Mouse (Mus musculus) stomach, embryonic 16.5 days (tissue): ENCODE data around the gene Hook2. TPM values are rescaled to one million over a fixed set of nuclear protein-coding genes. Genes with fewer than 3 reads are reported as not detected.
A peak's percentile ranks its signal among the peaks of the same experiment; 100 is the strongest.

Experiments used
- ATAC-seq: fragments of 200-750 bp; cut with Nextera tagmentation; 2 replicates; pipeline ENCODE4 v1.8.0; 2017; ENCODE audit warnings: moderate number of reproducible peaks, moderate TSS enrichment; ENCODE audit not compliant: insufficient read depth, low FRiP score
- H3K27ac ChIP-seq: fragments of 300-500 bp; sonication (generic); 2 replicates; pipeline ENCODE4 v1.5.1; 2014; ENCODE audit warnings: low read length
- H3K27me3 ChIP-seq: fragments of 300-500 bp; sonication (generic); 2 replicates; pipeline ENCODE4 v1.6.1; 2014; ENCODE audit warnings: low read length, control low read depth, mixed read lengths; ENCODE audit not compliant: control insufficient read depth, insufficient read depth
- H3K36me3 ChIP-seq: fragments of 300-500 bp; sonication (generic); 2 replicates; pipeline ENCODE4 v1.6.1; 2014; ENCODE audit warnings: low read length; ENCODE audit not compliant: control insufficient read depth, insufficient read depth
- H3K4me1 ChIP-seq: fragments of 300-500 bp; sonication (generic); 2 replicates; pipeline ENCODE4 v1.6.1; 2014; ENCODE audit warnings: low read length, control low read depth, mixed read lengths; ENCODE audit not compliant: control insufficient read depth, insufficient read depth
- H3K4me2 ChIP-seq: fragments of 300-500 bp; sonication (generic); 2 replicates; pipeline ENCODE4 v1.6.1; 2014; ENCODE audit warnings: low read depth, low read length, mixed read lengths
- H3K4me3 ChIP-seq: fragments of 300-500 bp; sonication (generic); replicated peaks from 2 replicates; pipeline ENCODE4 v1.5.1; 2014; ENCODE audit warnings: mild to moderate bottlenecking, low read length
- H3K9ac ChIP-seq: fragments of 300-500 bp; sonication (generic); 2 replicates; pipeline ENCODE4 v1.6.1; 2014; ENCODE audit warnings: low read length
- H3K9me3 ChIP-seq: fragments of 300-500 bp; sonication (generic); replicated peaks from 2 replicates; pipeline ENCODE4 v1.6.1; 2016; ENCODE audit warnings: low read length, control low read depth; ENCODE audit not compliant: control insufficient read depth
- WGBS: fragments of 180-500 bp; shearing (Covaris S2); extraction: QIAGEN DNeasy Blood & Tissue Kit; methylation state at CpG from one replicate; pipeline ENCODE4 v1.1.7; 2014; 5-methylcytosine and 5-hydroxymethylcytosine counted together
- polyA plus RNA-seq: library from polyadenylated mRNA; unstranded; fragments of >200 nt; fragmentation: Nextera tagmentation; extraction: Ambion mirVana; gene quantifications from 2 replicates; pipeline ENCODE4 v1.2.1, GENCODE M21; 2015

Gene Hook2
- polyA plus RNA-seq, 1 experiment from 2014 or later = 50.0 TPM

DNA sequence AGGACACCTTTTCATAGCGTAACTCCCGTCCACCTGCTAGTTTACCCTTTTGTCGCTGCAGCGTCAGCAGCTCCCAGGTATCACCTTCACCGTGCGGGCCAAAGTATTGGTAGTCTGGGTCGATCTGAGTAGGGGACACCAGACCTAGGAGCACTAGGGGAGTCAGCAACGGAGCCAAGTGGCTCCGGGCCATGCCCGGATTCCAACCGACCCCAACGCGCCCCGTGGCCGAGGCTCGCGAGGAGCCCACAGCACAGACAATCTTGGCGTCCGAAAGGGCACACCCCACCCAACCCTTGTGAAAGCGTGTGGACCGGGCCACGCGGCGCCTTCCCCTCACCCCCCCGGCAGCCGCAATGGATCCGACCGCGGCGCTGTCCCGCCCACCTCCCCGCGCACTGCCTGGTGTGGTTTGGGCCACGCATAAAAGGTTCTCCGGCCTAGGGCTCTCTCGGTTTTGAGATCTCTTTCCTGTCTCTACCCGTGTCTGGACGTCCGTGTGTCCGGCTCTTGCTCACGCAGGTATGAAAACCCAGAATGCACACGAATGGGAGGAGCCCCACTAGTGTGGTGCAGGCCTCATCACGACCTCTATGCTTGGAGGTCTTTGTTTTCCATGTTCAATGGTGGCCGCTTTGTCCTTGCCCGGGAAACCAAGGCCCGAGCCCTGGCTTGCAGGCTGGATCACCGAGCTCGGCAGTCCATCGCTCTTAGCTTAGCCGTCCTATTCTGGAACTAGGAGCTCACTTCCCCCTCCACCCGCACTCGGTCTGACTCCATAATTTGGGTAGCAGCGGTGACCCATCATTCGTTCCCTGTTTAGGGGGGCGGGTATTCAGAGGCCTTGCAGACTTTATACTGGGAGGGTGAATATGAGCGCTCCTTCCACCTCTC lies 20.9 kb upstream of the Hook2 start, which contains the start of the genes Gm49661, Prdx2 and Rnaseh2a:
TSS of gene Gm49661 (minus strand) at position 193 of the 894 bp plus-strand sequence.
TSS of gene Prdx2 (plus strand) at position 347 of the 894 bp plus-strand sequence.
TSS of gene Rnaseh2a (minus strand) at position 527 of the 894 bp plus-strand sequence.
- no peaks in the 10 kb centered on the region for H3K9me3 ChIP-seq
- under 1% methylated on average over 56 of the region's 56 CpGs for WGBS
- peaks cover 29% of the 10 kb centered on the region for H3K4me1 ChIP-seq
- no peaks in the 10 kb centered on the region; the same call in 1 of the 2 replicates for H3K36me3 ChIP-seq
- peak within 1 kb of the TSS; percentile 92 for H3K9ac ChIP-seq
- H3K27ac ChIP-seq = peak within 1 kb of the TSS; percentile 96
- ATAC-seq = peak; percentile 76
- H3K4me3 ChIP-seq = peak within 1 kb of the TSS; percentile 81
- H3K4me2 ChIP-seq = peak within 1 kb of the TSS; percentile 92
- H3K27me3 ChIP-seq = no peaks in the 10 kb centered on the region

DNA sequence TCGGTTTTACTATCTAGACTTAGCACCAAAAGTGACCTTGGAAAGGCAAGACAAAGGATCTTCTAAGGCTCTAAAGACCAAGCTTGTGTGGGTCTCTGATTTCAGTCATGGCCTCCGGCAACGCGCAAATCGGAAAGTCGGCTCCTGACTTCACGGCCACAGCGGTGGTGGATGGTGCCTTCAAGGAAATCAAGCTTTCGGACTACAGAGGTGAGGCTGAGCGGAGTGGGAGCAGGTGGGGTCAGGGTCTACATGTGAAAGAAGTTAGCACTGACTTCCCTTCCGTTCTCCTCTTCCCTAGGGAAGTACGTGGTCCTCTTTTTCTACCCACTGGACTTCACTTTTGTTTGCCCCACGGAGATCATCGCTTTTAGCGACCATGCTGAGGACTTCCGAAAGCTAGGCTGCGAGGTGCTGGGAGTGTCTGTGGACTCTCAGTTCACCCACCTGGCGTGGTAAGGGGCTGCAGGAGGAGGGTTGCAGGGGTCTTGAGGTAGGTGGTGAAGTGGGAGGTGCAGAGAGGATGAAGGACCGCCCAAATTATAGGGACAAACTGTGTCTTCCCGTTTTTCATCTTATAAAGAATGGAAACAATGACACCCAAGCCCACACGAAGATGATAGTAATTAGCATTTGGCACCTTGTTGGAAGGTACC lies 20.1 kb upstream of the Hook2 start:
- WGBS = 3% methylated on average over 21 of the region's 21 CpGs

DNA sequence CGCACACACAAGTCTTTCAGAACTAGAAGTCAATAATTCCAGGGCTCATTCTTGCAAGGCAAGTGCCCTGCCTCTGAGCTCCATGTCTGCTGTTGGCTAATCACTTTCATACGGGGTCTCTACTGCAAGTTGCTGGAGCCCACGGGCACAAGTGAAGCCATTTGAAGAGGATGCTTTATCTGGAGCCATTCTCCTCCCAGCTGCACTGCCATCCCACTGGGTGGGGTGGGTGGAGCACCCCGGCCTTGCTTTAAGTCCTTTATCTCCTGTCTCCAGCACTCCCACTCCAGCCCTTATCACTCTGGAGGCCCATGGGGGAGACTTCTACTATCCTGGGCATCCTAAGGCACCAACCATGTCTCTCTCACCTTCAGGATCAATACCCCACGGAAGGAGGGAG lies 19.5 kb upstream of the Hook2 start:
- Histone ChIP-seq H3K4me1 (peaks cover 26% of the 10 kb centered on the region), H3K9ac (peak overlapping the region; percentile 92), H3K27me3 (no peaks in the 10 kb centered on the region), H3K27ac (no peak overlapping the region), H3K4me3 (peak overlapping the region; percentile 81), H3K4me2 (peak overlapping the region; percentile 92), H3K36me3 (no peaks in the 10 kb centered on the region; the same call in 1 of the 2 replicates), H3K9me3 (no peaks in the 10 kb centered on the region)
- WGBS = 50% methylated on average over 5 of the region's 5 CpGs
- ATAC-seq = no peak

More for the DNA sequence above, 20.1 kb upstream of the Hook2 start:
- Histone ChIP-seq H3K4me1 (peaks cover 25% of the 10 kb centered on the region), H3K36me3 (no peaks in the 10 kb centered on the region; the same call in 1 of the 2 replicates), H3K4me2 (peak overlapping the region; percentile 92), H3K27ac (peak overlapping the region; percentile 96), H3K9ac (peak overlapping the region; percentile 92), H3K9me3 (no peaks in the 10 kb centered on the region), H3K27me3 (no peaks in the 10 kb centered on the region), H3K4me3 (peak overlapping the region; percentile 81)
- no peak for ATAC-seq

DNA sequence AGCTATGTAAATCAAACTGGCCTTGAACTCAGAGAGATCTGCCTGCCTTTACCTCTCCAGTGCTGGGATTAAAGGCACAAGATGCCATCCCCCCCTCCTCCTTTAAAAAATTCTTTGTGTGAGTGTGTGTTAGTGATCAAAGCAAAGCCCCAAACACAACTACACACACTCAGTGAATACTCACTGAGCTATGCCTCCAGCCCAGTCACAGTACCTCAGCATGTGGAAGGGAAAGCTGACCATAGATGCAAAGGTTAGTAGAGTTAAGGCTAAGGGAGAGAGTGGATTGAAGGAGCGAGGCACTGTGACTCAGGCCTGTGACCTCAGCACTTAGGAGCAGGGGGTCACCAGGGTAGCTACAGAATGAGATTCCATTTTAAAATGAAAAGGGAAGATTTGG lies 17.3 kb upstream of the Hook2 start:
- no peak overlapping the region for H3K4me3 ChIP-seq
- H3K9me3 ChIP-seq = no peaks in the 10 kb centered on the region
- no peaks in the 10 kb centered on the region; the same call in 1 of the 2 replicates for H3K36me3 ChIP-seq
- no peak overlapping the region for H3K4me2 ChIP-seq
- no peak for ATAC-seq
- no peak overlapping the region for H3K27ac ChIP-seq
- WGBS = 84% methylated on average over 1 of the region's 1 CpGs
- H3K4me1 ChIP-seq = peaks cover 27% of the 10 kb centered on the region
- H3K27me3 ChIP-seq = no peaks in the 10 kb centered on the region
- H3K9ac ChIP-seq = no peak overlapping the region

DNA sequence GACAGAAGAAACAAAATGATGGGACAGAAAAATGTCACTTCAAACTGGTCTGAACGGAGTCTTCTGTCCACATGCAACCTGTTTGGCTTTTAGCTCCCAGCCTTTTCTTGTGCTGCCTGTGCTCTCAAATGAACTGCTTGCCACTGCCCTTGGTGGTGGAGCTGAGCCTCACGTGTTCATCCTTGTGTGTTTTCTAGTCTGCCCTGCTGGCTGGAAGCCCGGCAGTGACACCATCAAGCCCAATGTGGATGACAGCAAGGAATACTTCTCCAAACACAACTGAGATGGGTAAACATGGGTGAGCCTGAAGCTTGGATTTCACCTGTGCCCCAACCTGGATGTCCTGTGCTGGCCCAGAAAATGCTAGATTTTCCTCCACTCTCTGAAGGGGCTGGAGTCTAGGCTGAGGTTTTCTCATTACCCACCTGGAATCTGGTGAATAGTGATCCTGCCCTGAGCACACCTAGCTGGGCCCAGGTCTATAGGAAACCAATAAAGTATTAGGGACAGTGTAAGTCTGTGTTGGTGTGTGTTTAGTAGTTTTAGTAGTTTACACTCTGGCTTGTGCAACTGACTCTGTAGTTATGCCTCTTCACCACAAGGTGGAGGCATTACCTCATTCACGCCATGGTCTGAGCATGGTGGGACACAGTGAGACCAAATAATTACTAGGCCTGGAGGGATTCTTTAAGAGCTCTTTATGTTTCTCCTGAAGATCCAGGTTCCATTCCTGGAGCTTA lies 16.4 kb upstream of the Hook2 start:
- H3K4me1 ChIP-seq = peaks cover 26% of the 10 kb centered on the region
- no peak for ATAC-seq
- no peak overlapping the region for H3K27ac ChIP-seq
- WGBS = 54% methylated on average over 4 of the region's 4 CpGs
- H3K4me2 ChIP-seq = no peak overlapping the region
- H3K4me3 ChIP-seq = no peak overlapping the region
- H3K9ac ChIP-seq = no peak overlapping the region
- H3K27me3 ChIP-seq = no peaks in the 10 kb centered on the region
- no peaks in the 10 kb centered on the region; the same call in 1 of the 2 replicates for H3K36me3 ChIP-seq
- no peaks in the 10 kb centered on the region for H3K9me3 ChIP-seq

DNA sequence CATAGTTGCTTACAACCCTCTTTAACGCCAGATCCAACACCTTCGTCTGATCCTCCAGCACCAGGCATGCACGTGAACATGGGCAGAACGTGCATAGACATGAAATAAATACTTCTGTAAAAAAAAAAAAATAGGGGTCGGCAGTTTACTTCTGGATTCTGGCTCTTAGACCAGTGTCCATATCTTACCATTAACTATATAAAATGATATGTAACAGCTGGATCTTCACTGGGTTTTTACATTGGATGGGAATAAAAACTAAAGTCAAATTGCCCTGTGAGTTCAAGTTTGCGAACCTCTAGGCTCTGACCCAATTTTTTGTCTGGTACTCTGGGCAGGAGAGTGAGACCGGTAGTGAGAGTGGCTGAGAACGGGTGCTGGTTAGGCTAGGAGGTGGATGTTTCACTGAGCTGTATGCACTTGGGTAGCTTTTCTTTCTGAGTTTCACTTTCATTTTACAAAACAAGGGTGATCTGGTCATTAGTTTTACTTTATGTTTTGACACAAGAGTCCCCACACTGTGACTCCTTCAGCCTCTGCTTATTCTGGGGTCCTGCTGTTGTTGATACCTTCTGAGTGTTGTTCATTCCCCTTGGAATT lies 15.8 kb upstream of the Hook2 start:
- H3K27me3 ChIP-seq = no peaks in the 10 kb centered on the region
- 76% methylated on average over 8 of the region's 8 CpGs for WGBS
- peak overlapping the region; percentile 94; the same call in 1 of the 2 replicates for H3K27ac ChIP-seq
- 0 out of 2 replicates have a peak overlapping the region, but pooled peaks have one; percentile 18 for H3K9ac ChIP-seq
- H3K9me3 ChIP-seq = no peaks in the 10 kb centered on the region
- peaks cover 33% of the 10 kb centered on the region for H3K4me1 ChIP-seq
- ATAC-seq = no peak
- no peak overlapping the region for H3K4me3 ChIP-seq
- H3K36me3 ChIP-seq = no peaks in the 10 kb centered on the region; the same call in 1 of the 2 replicates
- no peak overlapping the region for H3K4me2 ChIP-seq

DNA sequence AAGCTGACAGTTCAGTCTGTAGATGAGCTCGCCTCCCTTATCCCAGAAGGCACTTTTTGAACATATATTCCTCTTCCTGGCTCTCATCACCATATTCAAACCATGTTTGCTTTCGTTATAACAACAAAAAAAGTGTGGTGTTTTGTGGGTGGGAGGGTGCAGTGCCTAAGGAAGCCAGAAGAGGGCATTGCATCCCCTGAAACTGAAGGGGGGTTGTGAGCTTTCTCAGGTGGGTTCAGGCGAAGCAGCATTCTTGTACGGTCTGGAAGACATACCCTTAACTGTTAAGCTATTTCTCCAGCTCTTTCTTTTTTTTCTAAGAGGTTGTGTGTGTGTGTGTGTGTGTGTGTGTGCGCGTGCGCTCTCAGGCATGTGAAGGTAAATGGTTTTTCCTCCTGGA lies 15.0 kb upstream of the Hook2 start:
- peak overlapping the region; percentile 72; the same call in 1 of the 2 replicates for H3K4me3 ChIP-seq
- peak overlapping the region; percentile 94 for H3K27ac ChIP-seq
- ATAC-seq = no peak
- H3K9ac ChIP-seq = no peak overlapping the region; the same call in 1 of the 2 replicates
- WGBS = 25% methylated on average over 7 of the region's 7 CpGs
- peaks cover 38% of the 10 kb centered on the region for H3K4me1 ChIP-seq
- H3K4me2 ChIP-seq = peak overlapping the region; percentile 90
- H3K27me3 ChIP-seq = no peaks in the 10 kb centered on the region
- H3K9me3 ChIP-seq = no peaks in the 10 kb centered on the region
- no peaks in the 10 kb centered on the region; the same call in 1 of the 2 replicates for H3K36me3 ChIP-seq

DNA sequence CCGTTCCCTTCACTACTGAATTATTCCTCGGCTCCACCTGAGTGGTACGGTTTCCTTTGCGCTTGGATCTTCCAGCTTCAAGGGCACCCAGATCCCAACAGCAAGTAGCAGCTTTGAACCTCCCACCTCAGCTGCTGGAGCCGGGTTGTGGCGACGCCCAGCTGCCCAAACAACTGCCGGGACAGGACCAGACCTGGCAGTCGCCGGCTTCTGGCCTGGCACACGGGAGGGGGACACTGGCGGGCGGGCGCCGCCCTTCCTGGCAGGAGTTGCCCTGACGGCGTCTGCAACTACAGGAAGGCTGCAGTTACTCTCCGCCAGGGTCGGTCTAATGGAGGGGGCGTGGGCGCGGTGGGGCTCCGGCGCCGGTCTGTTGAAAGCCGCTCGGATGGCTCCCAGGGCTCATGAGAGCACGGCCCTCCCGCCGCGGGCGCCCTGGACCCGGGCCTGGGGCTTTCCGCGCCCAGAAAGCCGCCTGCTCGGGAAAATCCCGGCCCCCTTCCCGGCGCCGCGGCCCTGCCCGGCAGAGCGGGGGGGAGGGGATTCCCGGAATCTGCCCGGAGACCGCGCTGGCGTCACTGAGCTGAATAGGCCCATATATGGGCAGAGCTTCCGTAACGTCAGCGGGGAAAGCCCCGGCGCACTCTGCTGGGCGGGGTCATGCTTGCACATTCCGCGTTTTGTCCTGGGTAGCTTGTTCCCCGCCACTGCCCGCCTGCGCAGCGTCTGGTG lies 14.2 kb upstream of the Hook2 start:
- under 1% methylated on average over 61 of the region's 61 CpGs for WGBS
- ATAC-seq = peak; percentile 69
- H3K4me1 ChIP-seq = peaks cover 38% of the 10 kb centered on the region

More for the DNA sequence above, 14.2 kb upstream of the Hook2 start:
- Histone ChIP-seq H3K4me3 (peak overlapping the region; percentile 72), H3K27ac (peak overlapping the region; percentile 94), H3K9me3 (no peaks in the 10 kb centered on the region), H3K9ac (peak overlapping the region; percentile 87), H3K4me2 (peak overlapping the region; percentile 90), H3K36me3 (no peaks in the 10 kb centered on the region), H3K27me3 (no peaks in the 10 kb centered on the region)
